Mouse (Mus musculus) stomach, embryonic 14.5 days (tissue): ENCODE measurements at regions not wholly inside any gene's neighbourhood (a gene's known extent, or its start where the extent isn't known, plus 50 kb on each side); places are given as distances from the start of the nearest gene placed in this dataset.

ENCODE experiments used
- ATAC-seq: fragments of 200-750 bp; cut with Nextera tagmentation; 2 replicates; pipeline ENCODE4 v1.8.0; 2017; ENCODE audit warnings: low read depth, moderate TSS enrichment; ENCODE audit not compliant: insufficient number of reproducible peaks, insufficient read depth, low FRiP score
- H3K27ac ChIP-seq: fragments of 300-500 bp; sonication (generic); 2 replicates; pipeline ENCODE4 v1.5.1; 2014; ENCODE audit warnings: mild to moderate bottlenecking, low read length, moderate library complexity, mixed read lengths
- H3K27me3 ChIP-seq: fragments of 300-500 bp; sonication (generic); 2 replicates; pipeline ENCODE4 v1.6.1; 2014; ENCODE audit warnings: low read length, control low read depth, mixed read lengths; ENCODE audit not compliant: control insufficient read depth, insufficient read depth
- H3K36me3 ChIP-seq: fragments of 300-500 bp; sonication (generic); 2 replicates; pipeline ENCODE4 v1.6.1; 2014; ENCODE audit warnings: mild to moderate bottlenecking, control low read depth, low read length, moderate library complexity, mixed read lengths; ENCODE audit not compliant: control insufficient read depth, insufficient read depth
- H3K4me1 ChIP-seq: fragments of 300-500 bp; sonication (generic); 2 replicates; pipeline ENCODE4 v1.6.1; 2014; ENCODE audit warnings: low read length, control low read depth, mixed read lengths; ENCODE audit not compliant: control insufficient read depth, insufficient read depth
- H3K4me2 ChIP-seq: fragments of 300-500 bp; sonication (generic); replicated peaks from 2 replicates; pipeline ENCODE4 v1.6.1; 2014; ENCODE audit warnings: low read depth, low read length, control low read depth
- H3K4me3 ChIP-seq: fragments of 300-500 bp; sonication (generic); 2 replicates; pipeline ENCODE4 v1.5.1; 2014; ENCODE audit warnings: low read depth, low read length, control low read depth
- H3K9ac ChIP-seq: fragments of 300-500 bp; sonication (generic); replicated peaks from 2 replicates; pipeline ENCODE4 v1.6.1; 2014; ENCODE audit warnings: low read depth, mild to moderate bottlenecking, control low read depth, low read length, moderate library complexity, mixed read lengths
- H3K9me3 ChIP-seq: fragments of 300-500 bp; sonication (generic); 2 replicates; pipeline ENCODE4 v1.6.1; 2016; ENCODE audit warnings: low read depth, low read length, control low read depth; ENCODE audit not compliant: control insufficient read depth
- WGBS: fragments of 180-500 bp; shearing (Covaris S2); extraction: QIAGEN DNeasy Blood & Tissue Kit; methylation state at CpG from one replicate; pipeline ENCODE4 v1.1.7; 2014; 5-methylcytosine and 5-hydroxymethylcytosine counted together

DNA sequence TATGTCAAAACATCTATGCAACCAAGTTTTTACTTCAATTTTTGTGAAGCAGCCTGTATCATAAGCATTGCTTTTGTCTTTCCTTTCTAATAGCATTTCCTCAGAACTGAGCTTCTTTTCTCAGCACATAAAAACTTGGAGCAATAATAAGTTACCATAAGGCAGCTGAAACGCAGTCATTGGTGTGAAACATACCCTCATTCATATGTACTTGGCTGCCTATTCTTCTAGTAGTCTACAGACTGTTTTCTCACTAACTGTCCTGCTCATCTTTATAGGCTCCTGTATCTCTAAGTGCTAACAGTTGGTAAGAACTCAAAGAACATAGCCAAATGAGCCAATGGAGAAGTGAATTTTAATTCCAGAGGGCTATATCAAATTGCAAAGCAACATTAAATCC, 454.6 kb upstream of the Ptprd start:
- ATAC-seq: no peak
- Histone ChIP-seq H3K9me3 (no peaks in the 10 kb centered on the region), H3K27me3 (no peaks in the 10 kb centered on the region), H3K27ac (no peak overlapping the region), H3K9ac (no peak overlapping the region), H3K36me3 (no peaks in the 10 kb centered on the region), H3K4me3 (no peak overlapping the region), H3K4me2 (no peak overlapping the region), H3K4me1 (no peaks in the 10 kb centered on the region)
- 65% methylated on average over 1 of the region's 1 CpGs for WGBS

DNA sequence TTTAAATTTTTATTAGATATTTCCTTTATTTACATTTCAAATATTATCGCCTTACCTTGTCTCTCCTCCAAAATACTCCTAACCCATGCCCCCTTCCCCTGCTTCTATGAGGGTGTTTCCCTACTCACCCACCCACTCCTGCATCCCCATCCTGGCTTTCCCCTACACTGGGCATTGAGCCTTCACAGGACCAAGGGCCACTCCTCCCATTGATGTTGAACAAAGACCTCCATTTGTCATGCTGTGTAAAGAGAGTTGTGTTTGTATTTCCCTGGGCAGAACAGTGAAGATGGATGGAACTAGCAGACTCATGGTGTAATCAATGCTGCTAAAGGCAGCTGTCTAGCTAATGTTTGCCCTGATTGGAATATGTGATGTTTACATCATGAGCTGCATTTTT, 431.0 kb upstream of the Ptprd start:
- Histone ChIP-seq H3K4me1 (no peaks in the 10 kb centered on the region), H3K9me3 (no peaks in the 10 kb centered on the region), H3K27me3 (no peaks in the 10 kb centered on the region), H3K4me2 (no peak overlapping the region), H3K27ac (no peak overlapping the region), H3K36me3 (no peaks in the 10 kb centered on the region), H3K4me3 (no peak overlapping the region), H3K9ac (no peak overlapping the region)
- WGBS: 74% methylated on average over 1 of the region's 1 CpGs
- 0 out of 2 replicates have a peak, but pooled peaks have one; percentile 46 for ATAC-seq

DNA sequence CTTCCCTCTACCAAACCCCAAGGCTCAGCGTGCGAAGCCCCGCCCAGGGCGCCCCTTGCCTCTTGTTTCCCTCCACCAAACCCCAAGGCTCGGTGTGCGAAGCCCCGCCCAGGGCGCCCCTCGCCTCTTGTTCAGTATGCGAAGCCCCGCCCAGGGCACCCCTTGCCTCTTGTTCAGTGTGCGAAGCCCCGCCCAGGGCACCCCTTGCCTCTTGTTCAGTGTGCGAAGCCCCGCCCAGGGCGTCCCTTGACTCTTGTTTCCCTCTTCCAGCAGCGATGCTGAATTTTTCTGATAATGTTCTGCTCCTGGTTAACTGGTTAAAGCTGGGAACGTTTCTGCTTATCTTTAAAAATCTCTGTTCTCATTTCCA, 394.7 kb upstream of the Ptprd start:
- no peak overlapping the region for H3K9ac ChIP-seq
- no peaks in the 10 kb centered on the region for H3K27me3 ChIP-seq
- H3K27ac ChIP-seq: no peak overlapping the region
- H3K9me3 ChIP-seq: no peaks in the 10 kb centered on the region
- H3K4me2 ChIP-seq: peak overlapping the region; percentile 46
- ATAC-seq: peak; percentile 85
- no peaks in the 10 kb centered on the region for H3K4me1 ChIP-seq
- WGBS: 6% methylated on average over 18 of the region's 18 CpGs
- no peaks in the 10 kb centered on the region for H3K36me3 ChIP-seq
- peak overlapping the region; percentile 24 for H3K4me3 ChIP-seq

DNA sequence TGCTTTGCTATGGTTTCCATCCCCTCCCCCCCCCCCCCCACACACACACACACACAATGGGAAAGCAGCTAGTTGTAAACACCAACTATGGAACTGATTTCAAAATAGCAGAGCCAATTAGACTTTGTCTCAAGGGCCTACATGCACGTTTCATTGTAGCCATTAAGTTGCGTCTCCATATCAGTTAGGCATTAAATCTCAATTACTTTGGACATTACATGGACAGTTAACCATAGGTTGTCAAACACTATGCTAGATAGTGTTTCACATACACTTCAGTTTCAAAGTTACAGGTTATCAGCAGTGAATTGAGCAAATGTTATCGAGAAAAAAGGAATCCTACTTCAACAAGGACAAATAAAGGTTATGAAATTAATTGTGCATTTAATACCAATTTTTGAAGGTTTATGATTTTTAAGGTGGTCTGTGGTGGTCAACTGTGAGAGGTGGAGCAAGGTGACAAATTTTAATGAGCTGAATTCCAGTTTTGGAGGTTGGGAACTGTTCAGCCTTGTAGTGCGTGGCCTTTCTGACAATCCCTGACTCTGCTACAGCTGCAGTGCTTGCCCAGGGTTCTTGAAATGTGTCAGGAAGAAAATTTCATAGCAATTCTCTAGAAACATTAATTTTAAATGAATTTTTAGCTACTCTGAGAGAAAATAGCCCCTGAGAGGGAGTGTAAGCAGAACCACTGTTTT, 394.2 kb upstream of the Ptprd start:
- no peak for ATAC-seq
- Histone ChIP-seq H3K4me3 (peak overlapping the region; percentile 24), H3K9ac (no peak overlapping the region), H3K4me2 (peak overlapping the region; percentile 46), H3K9me3 (no peaks in the 10 kb centered on the region), H3K27me3 (no peaks in the 10 kb centered on the region), H3K27ac (no peak overlapping the region), H3K4me1 (no peaks in the 10 kb centered on the region), H3K36me3 (no peaks in the 10 kb centered on the region)
- WGBS: 80% methylated on average over 4 of the region's 4 CpGs

DNA sequence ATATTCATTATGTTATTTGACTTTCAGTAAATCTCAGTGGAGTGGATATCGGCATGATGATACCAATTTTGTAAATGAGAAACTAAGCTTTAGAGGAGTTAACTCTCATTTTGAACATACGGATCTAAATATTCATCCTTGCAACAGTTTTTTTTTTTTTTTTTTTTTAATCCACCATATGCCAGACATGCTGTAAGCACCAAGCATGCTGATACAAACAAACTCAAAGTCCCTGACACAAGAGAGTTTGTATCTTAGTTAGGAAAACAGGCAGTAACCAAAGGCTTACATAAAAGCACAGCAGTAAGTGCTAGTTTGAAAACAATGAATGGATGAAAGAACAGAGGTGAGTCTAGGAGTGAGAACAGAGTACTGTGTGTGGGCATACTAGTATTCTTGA, 369.8 kb upstream of the Ptprd start:
- Histone ChIP-seq H3K27ac (no peak overlapping the region), H3K27me3 (no peaks in the 10 kb centered on the region), H3K4me1 (no peaks in the 10 kb centered on the region), H3K4me3 (no peak overlapping the region), H3K4me2 (no peak overlapping the region), H3K9ac (no peak overlapping the region), H3K9me3 (no peaks in the 10 kb centered on the region), H3K36me3 (no peaks in the 10 kb centered on the region)
- WGBS: 85% methylated on average over 2 of the region's 2 CpGs
- no peak for ATAC-seq

DNA sequence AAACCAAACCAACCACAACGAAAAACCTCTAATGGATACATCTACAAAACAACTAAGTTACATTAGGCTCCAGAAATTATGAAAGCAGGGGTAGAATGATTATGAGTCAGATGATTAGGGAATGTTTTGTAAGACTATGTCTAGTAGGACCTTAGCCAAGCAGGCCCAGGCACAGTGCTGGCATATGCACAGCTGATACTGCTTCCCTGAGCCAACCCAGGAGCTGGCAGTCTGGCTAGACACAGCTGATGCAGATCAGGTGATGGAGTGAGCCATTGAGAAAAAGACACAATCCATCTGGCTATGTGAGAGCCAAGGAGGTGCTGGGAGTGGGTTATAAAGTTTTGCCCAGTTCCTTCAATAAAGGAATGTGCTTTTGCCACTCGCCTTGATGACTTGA, 353.6 kb upstream of the Ptprd start:
- no peaks in the 10 kb centered on the region for H3K9me3 ChIP-seq
- no peak overlapping the region for H3K9ac ChIP-seq
- no peak overlapping the region for H3K4me3 ChIP-seq
- H3K36me3 ChIP-seq: no peaks in the 10 kb centered on the region
- ATAC-seq: no peak
- H3K27me3 ChIP-seq: no peaks in the 10 kb centered on the region
- WGBS: 90% methylated on average over 2 of the region's 2 CpGs
- no peak overlapping the region for H3K27ac ChIP-seq
- no peaks in the 10 kb centered on the region for H3K4me1 ChIP-seq
- H3K4me2 ChIP-seq: no peak overlapping the region
